Mouse (Mus musculus): ENCODE data around the gene Tdrd5. TPM values are rescaled to one million over a fixed set of nuclear protein-coding genes. Genes with fewer than 3 reads are reported as not detected.

Tdrd5 gene
- total and polyA plus RNA-seq, 3 experiments: 3.4 to 4.1 TPM; not detected in 1

GRCm38 (mm10) chr1:156280131-156280530 lies 23.3 kb downstream of the Tdrd5 start:
- peaks cover 3 to 5% of the 10 kb centered on the region in 2 experiments for H3K4me1 ChIP-seq (ENCODE audit: control insufficient read depth in 1 of 2, insufficient read depth in 2 of 2, low read length in 2 of 2)
- H3K4me3 ChIP-seq (ENCODE audit: control insufficient read depth in 1 of 2, insufficient read depth in 1 of 2, low read depth in 2 of 2, low read length in 2 of 2): no peak overlapping the region
- no peaks in the 10 kb centered on the region for H3K9me3 ChIP-seq (replicated peaks; ENCODE audit: insufficient read depth, low read length)
- no peak overlapping the region for H3K9ac ChIP-seq (ENCODE audit: control insufficient read depth, low read depth, low read length, poor library complexity, severe bottlenecking)
- TF ChIP-seq MXI1 (IDR thresholded peaks at IDR 0.05; ENCODE audit: low read depth, low read length) (no peak), POLR2AphosphoS2 (IDR thresholded peaks at IDR 0.05; ENCODE audit: low read length) (no peak), MAZ (IDR thresholded peaks at IDR 0.05; ENCODE audit: low read depth, low read length) (no peak), NRF1 (IDR thresholded peaks at IDR 0.05; ENCODE audit: insufficient read depth, low read depth, low read length, poor library complexity, severe bottlenecking) (no peak), NELFE (IDR thresholded peaks at IDR 0.05; ENCODE audit: low read depth, low read length) (no peak), TBP (IDR thresholded peaks at IDR 0.05; ENCODE audit: low read depth, low read length) (no peak), GATA1 (IDR thresholded peaks at IDR 0.05; ENCODE audit: low read depth, low read length) (no peak), ETS1 (IDR thresholded peaks at IDR 0.05; ENCODE audit: low read depth, low read length) (no peak), POLR2AphosphoS5 (IDR thresholded peaks at IDR 0.05; ENCODE audit: borderline replicate concordance, low read depth, low read length) (no peak), ZKSCAN1 (IDR thresholded peaks at IDR 0.05; ENCODE audit: low read depth, low read length) (no peak), CHD1 (IDR thresholded peaks at IDR 0.05; ENCODE audit: low read depth, low read length) (no peak), BHLHE40 (IDR thresholded peaks at IDR 0.05; ENCODE audit: borderline replicate concordance, low read depth, low read length) (no peak), RCOR1 (IDR thresholded peaks at IDR 0.05; ENCODE audit: low read depth, low read length) (no peak)
- no peaks in the 10 kb centered on the region for H3K27me3 ChIP-seq (ENCODE audit: control insufficient read depth in 1 of 2, insufficient read depth in 2 of 2, low read length in 2 of 2)
- H3K36me3 ChIP-seq (ENCODE audit: control insufficient read depth in 1 of 2, insufficient read depth in 2 of 2, low read length in 2 of 2): peaks cover 0 to 12% of the 10 kb centered on the region in 2 experiments; a peak in 2 of 4 replicates
- DNase-seq (ENCODE audit: low read depth, low spot score): no peak
- H3K27ac ChIP-seq (ENCODE audit: control insufficient read depth, low read depth, low read length): no peak overlapping the region
- H3K79me2 ChIP-seq (ENCODE audit: control insufficient read depth, insufficient read depth, low read length, poor library complexity): no peaks in the 10 kb centered on the region

- Histone ChIP-seq H3K27ac (ENCODE audit: control insufficient read depth, low read depth, low read length) (no peak overlapping the region), H3K9ac (ENCODE audit: control insufficient read depth, low read depth, low read length, poor library complexity, severe bottlenecking) (no peak overlapping the region), H3K4me3 (ENCODE audit: control insufficient read depth in 1 of 2, insufficient read depth in 1 of 2, low read depth in 2 of 2, low read length in 2 of 2) (no peak overlapping the region), H3K27me3 (ENCODE audit: control insufficient read depth in 1 of 2, insufficient read depth in 2 of 2, low read length in 2 of 2) (no peaks in the 10 kb centered on the region), H3K4me1 (ENCODE audit: control insufficient read depth in 1 of 2, insufficient read depth in 2 of 2, low read length in 2 of 2) (no peaks in the 10 kb centered on the region), H3K9me3 (replicated peaks; ENCODE audit: insufficient read depth, low read length) (no peaks in the 10 kb centered on the region), H3K36me3 (ENCODE audit: control insufficient read depth in 1 of 2, insufficient read depth in 2 of 2, low read length in 2 of 2) (no peaks in the 10 kb centered on the region), H3K79me2 (ENCODE audit: control insufficient read depth, insufficient read depth, low read length, poor library complexity) (no peaks in the 10 kb centered on the region)
- DNase-seq (ENCODE audit: low read depth, low spot score): no peak
- no peak for TF ChIP-seq SIN3A (IDR thresholded peaks at IDR 0.05; ENCODE audit: low read length)
- no peak for TF ChIP-seq USF1 (IDR thresholded peaks at IDR 0.05; ENCODE audit: low read depth, low read length)
- no peak for TF ChIP-seq POLR2AphosphoS5 (IDR thresholded peaks at IDR 0.05; ENCODE audit: borderline replicate concordance, low read depth, low read length)
- TF ChIP-seq USF2 (IDR thresholded peaks at IDR 0.05; ENCODE audit: borderline replicate concordance in 1 of 2, insufficient read depth in 1 of 2, low read depth in 1 of 2, low read length in 2 of 2): no peak
- TF ChIP-seq TAL1 (IDR thresholded peaks at IDR 0.05; ENCODE audit: low read length): no peak
- TF ChIP-seq MAZ (IDR thresholded peaks at IDR 0.05; ENCODE audit: low read depth, low read length): no peak
- TF ChIP-seq POLR2AphosphoS2 (IDR thresholded peaks at IDR 0.05; ENCODE audit: low read length): no peak
These were observed 29.8 kb downstream of the Tdrd5 start for GRCm38 (mm10) chr1:156273647-156274046.

Measured in MEL (cell line).